Mouse (Mus musculus) thymus, postnatal 14 days (tissue): ENCODE data around the gene 1110004F10Rik.

Source experiments
- DNase-seq: peaks from one replicate; pipeline ENCODE4 v3.0.0; 2021

The 1110004F10Rik gene

DNA sequence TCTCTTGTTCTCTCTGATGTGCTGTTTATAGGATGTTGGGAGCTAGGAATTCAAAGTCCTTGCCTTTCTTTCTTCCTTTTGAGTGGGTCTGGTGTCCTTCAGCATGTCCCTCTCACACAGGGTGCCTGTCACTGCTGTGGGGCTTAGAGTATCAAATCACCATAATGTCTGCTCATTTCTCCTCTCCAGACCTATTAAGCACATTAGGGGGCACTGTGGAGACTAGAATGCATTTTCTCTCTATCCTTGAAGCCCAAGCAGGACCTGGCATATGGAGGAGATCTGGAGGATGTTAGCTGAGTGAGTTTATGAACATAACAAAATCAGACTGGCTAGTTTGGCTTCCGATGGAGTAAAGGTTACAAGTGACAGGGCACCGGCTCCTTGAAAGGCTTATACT is 107.9 kb downstream of the 1110004F10Rik start:
- no peak for DNase-seq

- DNase-seq, result no peak
These were observed 110.4 kb downstream of the 1110004F10Rik start for GRCm38 (mm10) chr7:116149568-116149967.

GRCm38 (mm10) chr7:116153781-116154368 is 114.7 kb downstream of the 1110004F10Rik start:
- no peak for DNase-seq
